In the genomic region with DNA sequence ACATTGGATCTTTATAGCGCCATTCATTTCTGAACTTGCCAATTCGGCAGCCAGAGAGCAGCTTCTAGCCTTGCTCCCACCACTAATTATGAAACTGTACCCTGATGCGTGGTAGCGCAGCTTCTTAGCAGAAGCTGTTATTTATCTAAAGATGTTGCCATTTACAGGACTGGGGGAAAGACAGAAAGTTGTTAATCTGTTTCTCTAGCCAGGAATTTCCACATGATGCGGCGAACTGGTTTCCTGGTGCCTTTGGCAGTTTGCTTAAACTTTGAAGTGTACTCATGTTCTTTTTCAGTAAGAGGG, we compare ENCODE assay signal across 10 mouse cellular contexts.
DNase-seq lines count a peak whose midpoint lies in the region; ATAC-seq and TF ChIP-seq lines count a peak whose summit lies in the region.
"Had no signal": no experiment of that assay in that cellular context is flagged by ENCODE, and none has a peak within 500 bp of the region (broad histone marks: within the 10 kb centered on the region; RNA-seq: fewer than 3 reads in every experiment).

No protein-coding gene starts in this region.

- no peaks in the 10 kb centered on the region for H3K27me3 ChIP-seq in embryonic facial prominence, embryonic 14.5 days (replicated peaks; ENCODE audit: control insufficient read depth, insufficient read depth, low read length)
- H3K27me3 ChIP-seq in hindbrain, embryonic 14.5 days (ENCODE audit: control insufficient read depth, insufficient read depth, low read length): no peaks in the 10 kb centered on the region
- H3K27me3 ChIP-seq in midbrain, postnatal 0 days (ENCODE audit: insufficient read depth, low read length): no peaks in the 10 kb centered on the region

- H3K4me1 ChIP-seq in embryonic facial prominence, embryonic 14.5 days (ENCODE audit: control insufficient read depth, insufficient read depth, low read length): peaks cover 6% of the 10 kb centered on the region; the same call in 1 of the 2 replicates
- H3K4me1 ChIP-seq in hindbrain, embryonic 14.5 days (replicated peaks; ENCODE audit: control insufficient read depth, insufficient read depth, low read length): no peaks in the 10 kb centered on the region
- no peaks in the 10 kb centered on the region for H3K4me1 ChIP-seq in midbrain, postnatal 0 days (ENCODE audit: insufficient read depth, low read length)
- H3K4me1 ChIP-seq: liver, embryonic 15.5 days had no signal

- H3K36me3 ChIP-seq in embryonic facial prominence, embryonic 14.5 days (ENCODE audit: control insufficient read depth, insufficient read depth, low read length): no peaks in the 10 kb centered on the region
- no peaks in the 10 kb centered on the region for H3K36me3 ChIP-seq in hindbrain, embryonic 14.5 days (replicated peaks; ENCODE audit: control insufficient read depth, insufficient read depth)
- no peaks in the 10 kb centered on the region for H3K36me3 ChIP-seq in midbrain, postnatal 0 days (ENCODE audit: insufficient read depth, low read length)
- H3K36me3 ChIP-seq: liver, embryonic 15.5 days had no signal

- peak; percentile 32; the same call in 1 of the 2 replicates for ATAC-seq in embryonic facial prominence, embryonic 14.5 days (ENCODE audit: low read depth)
- ATAC-seq in hindbrain, embryonic 14.5 days (ENCODE audit: low FRiP score): no peak
- no peak for ATAC-seq in midbrain, postnatal 0 days (ENCODE audit: low FRiP score)

- H3K27ac ChIP-seq in layer of hippocampus, adult 2 months: peak overlapping the region; percentile 46; the same call in 1 of the 2 replicates
- no peak overlapping the region for H3K27ac ChIP-seq in embryonic facial prominence, embryonic 14.5 days (replicated peaks; ENCODE audit: low read depth, low read length)
- H3K27ac ChIP-seq in hindbrain, embryonic 14.5 days: no peak overlapping the region
- no peak overlapping the region for H3K27ac ChIP-seq in midbrain, postnatal 0 days (ENCODE audit: low read depth, low read length)
- H3K27ac ChIP-seq: liver, embryonic 15.5 days had no signal

- H3K4me2 ChIP-seq in embryonic facial prominence, embryonic 14.5 days (ENCODE audit: low read depth, low read length): peak overlapping the region; percentile 44
- peak overlapping the region; percentile 41 for H3K4me2 ChIP-seq in hindbrain, embryonic 14.5 days (replicated peaks)
- H3K4me2 ChIP-seq in midbrain, postnatal 0 days (ENCODE audit: low read depth, low read length, poor library complexity, severe bottlenecking): peak overlapping the region; percentile 39
- H3K4me2 ChIP-seq: liver, embryonic 15.5 days had no signal

- DNase-seq in layer of hippocampus, adult 2 months (ENCODE audit: low spot score in 2 of 2): peak in 1 of 2 experiments; percentile 36
- no peak for DNase-seq in layer of hippocampus, adult 9-10 months (ENCODE audit: low spot score)
- peak; percentile 19 for DNase-seq in embryonic facial prominence, embryonic 14.5 days (ENCODE audit: low spot score)
- no peak for DNase-seq in hindbrain, embryonic 14.5 days (ENCODE audit: low spot score)
- DNase-seq in midbrain, postnatal 0 days (ENCODE audit: low spot score): peak; percentile 28
- no peak for DNase-seq in thymus, postnatal 4 days
- DNase-seq in thymus, postnatal 25 days: no peak
- DNase-seq: cerebellum, postnatal 36 days; gastrocnemius, postnatal 36 days had no signal

- H3K9ac ChIP-seq in embryonic facial prominence, embryonic 14.5 days (ENCODE audit: low read depth, low read length): no peak overlapping the region
- no peak overlapping the region for H3K9ac ChIP-seq in hindbrain, embryonic 14.5 days
- H3K9ac ChIP-seq in midbrain, postnatal 0 days (replicated peaks; ENCODE audit: low read length, poor library complexity, severe bottlenecking): no peak overlapping the region
- H3K9ac ChIP-seq: liver, embryonic 15.5 days had no signal

- H3K9me3 ChIP-seq in embryonic facial prominence, embryonic 14.5 days (ENCODE audit: control insufficient read depth, low read length): no peaks in the 10 kb centered on the region
- H3K9me3 ChIP-seq in hindbrain, embryonic 14.5 days (ENCODE audit: control insufficient read depth, low read length): no peaks in the 10 kb centered on the region
- H3K9me3 ChIP-seq in midbrain, postnatal 0 days (ENCODE audit: low read length): no peaks in the 10 kb centered on the region
- H3K9me3 ChIP-seq: liver, embryonic 15.5 days had no signal

- no peak; the same call in 1 of the 2 replicates for TF ChIP-seq CTCF in layer of hippocampus, adult 2 months (conservative IDR thresholded peaks at IDR 0.05)
- peak; percentile 26 for TF ChIP-seq CTCF in midbrain, postnatal 0 days (IDR thresholded peaks at IDR 0.05)

- peak overlapping the region; percentile 37 for H3K4me3 ChIP-seq in layer of hippocampus, adult 2 months
- 0 out of 2 replicates have a peak overlapping the region, but pooled peaks have one; percentile 10 for H3K4me3 ChIP-seq in embryonic facial prominence, embryonic 14.5 days (ENCODE audit: low read depth, low read length)
- H3K4me3 ChIP-seq in hindbrain, embryonic 14.5 days (replicated peaks; ENCODE audit: low read length): no peak overlapping the region
- H3K4me3 ChIP-seq in midbrain, postnatal 0 days (ENCODE audit: low read depth, low read length): peak overlapping the region; percentile 12; the same call in 1 of the 2 replicates
- H3K4me3 ChIP-seq: liver, embryonic 15.5 days had no signal

- 14% methylated on average over 6 of the region's 6 CpGs for WGBS in embryonic facial prominence, embryonic 14.5 days
- 24% methylated on average over 6 of the region's 6 CpGs for WGBS in hindbrain, embryonic 14.5 days
- WGBS in midbrain, postnatal 0 days: 16% methylated on average over 6 of the region's 6 CpGs

Comparison
In these comparisons a context has a peak if more than half of its experiments do, and no peak if none do; other contexts are left out.
1. DNase-seq: peak in embryonic facial prominence, embryonic 14.5 days (single experiment) and midbrain, postnatal 0 days (single experiment); none in layer of hippocampus, adult 9-10 months (single experiment), hindbrain, embryonic 14.5 days (single experiment), thymus, postnatal 4 days (single experiment) and thymus, postnatal 25 days (single experiment).
2. Peak in every context shown above with its lines, with median percentiles within 50 percentile points of each other: H3K4me2 ChIP-seq.